Mouse (Mus musculus) heart, postnatal 0 days (tissue): Measurements from ENCODE around the gene Hoxb4.

Experiments used
- CTCF ChIP-seq: IDR thresholded peaks from 2 replicates; pipeline ENCODE4 v1.5.1; 2016; ENCODE audit warnings: antibody characterized with exemption, control low read depth, low read depth
- EP300 ChIP-seq: IDR thresholded peaks from 2 replicates; pipeline ENCODE4 v1.6.1; 2016; ENCODE audit warnings: antibody characterized with exemption, low read depth

- TF ChIP-seq CTCF (no peak), EP300 (no peak)
Observed at GRCm38 (mm10) chr11:96369140-96369539, 51.1 kb downstream of the Hoxb4 start.
